Mouse (Mus musculus) neural tube, embryonic 15.5 days (tissue): ENCODE data around the gene Kcnmb3. TPM values are rescaled to one million over a fixed set of nuclear protein-coding genes. Genes with fewer than 3 reads are reported as not detected.

Experiments
- polyA plus RNA-seq: library from polyadenylated mRNA; unstranded; fragments of >200 nt; fragmentation: Nextera tagmentation; extraction: Ambion mirVana; gene quantifications from 2 replicates; pipeline ENCODE4 v1.2.1, GENCODE M21; 2015

Gene Kcnmb3
- polyA plus RNA-seq, 1 experiment from 2014 or later: not detected

Other genes with a start within 250 kb of the Kcnmb3 start
- 7.5 and 7.6 TPM in 2 replicates for gene Zmat3, start 126.2 kb downstream of the Kcnmb3 start, polyA plus RNA-seq
- gene Pik3ca, start 94.6 kb downstream of the Kcnmb3 start, polyA plus RNA-seq: 11.4 and 12.3 TPM in 2 replicates
- 37.0 and 40.8 TPM in 2 replicates for gene Zfp639, start 18.0 kb upstream of the Kcnmb3 start, polyA plus RNA-seq
- gene Mfn1, start 37.2 kb upstream of the Kcnmb3 start, polyA plus RNA-seq: 40.5 and 46.2 TPM in 2 replicates
- 101 and 106 TPM in 2 replicates for gene Gnb4, start 124.4 kb upstream of the Kcnmb3 start, polyA plus RNA-seq
- 51.9 and 75.0 TPM in 2 replicates for gene Actl6a, start 214.1 kb upstream of the Kcnmb3 start, polyA plus RNA-seq
- gene Ndufb5, start 244.8 kb upstream of the Kcnmb3 start, polyA plus RNA-seq: 325 and 351 TPM in 2 replicates
- 31.4 and 31.7 TPM in 2 replicates for gene Mrpl47, start 245.4 kb upstream of the Kcnmb3 start, polyA plus RNA-seq